Mouse (Mus musculus) limb, embryonic 13.5 days (tissue): ENCODE measurements at regions not wholly inside any gene's neighbourhood (a gene's known extent, or its start where the extent isn't known, plus 50 kb on each side); places are given as distances from the start of the nearest gene placed in this dataset.
A peak's percentile ranks its signal among the peaks of the same experiment; 100 is the strongest.

Source experiments
- ATAC-seq: fragments of 200-750 bp; cut with Nextera tagmentation; 2 replicates; pipeline ENCODE4 v1.8.0; 2017; ENCODE audit warnings: low read depth, moderate number of reproducible peaks, moderate TSS enrichment; ENCODE audit not compliant: low FRiP score
- H3K27ac ChIP-seq: fragments of 300-500 bp; sonication (generic); 2 replicates; pipeline ENCODE4 v1.5.1; 2015; ENCODE audit warnings: inconsistent platforms, mild to moderate bottlenecking, moderate library complexity
- H3K27me3 ChIP-seq: fragments of 300-500 bp; sonication (generic); 2 replicates; pipeline ENCODE4 v1.6.1; 2015; ENCODE audit warnings: mild to moderate bottlenecking, inconsistent platforms
- H3K36me3 ChIP-seq: fragments of 300-500 bp; sonication (generic); 2 replicates; pipeline ENCODE4 v1.6.1; 2015; ENCODE audit warnings: inconsistent platforms, mild to moderate bottlenecking, moderate library complexity
- H3K4me1 ChIP-seq: fragments of 300-500 bp; sonication (generic); 2 replicates; pipeline ENCODE4 v1.6.1; 2015; ENCODE audit warnings: inconsistent platforms
- H3K4me2 ChIP-seq: fragments of 300-500 bp; sonication (generic); replicated peaks from 2 replicates; pipeline ENCODE4 v1.6.1; 2015; ENCODE audit warnings: inconsistent platforms, mild to moderate bottlenecking, moderate library complexity
- H3K4me3 ChIP-seq: fragments of 300-500 bp; sonication (generic); 2 replicates; pipeline ENCODE4 v1.5.1; 2015; ENCODE audit warnings: moderate library complexity, mild to moderate bottlenecking, inconsistent platforms
- H3K9ac ChIP-seq: fragments of 300-500 bp; sonication (generic); 2 replicates; pipeline ENCODE4 v1.6.1; 2015; ENCODE audit warnings: mild to moderate bottlenecking, inconsistent platforms
- H3K9me3 ChIP-seq: fragments of 300-500 bp; sonication (generic); 2 replicates; pipeline ENCODE4 v1.6.1; 2016; ENCODE audit warnings: inconsistent platforms
- WGBS: fragments of 180-500 bp; shearing (Covaris S2); methylation state at CpG from one replicate; pipeline ENCODE4 v1.1.7; 2015; 5-methylcytosine and 5-hydroxymethylcytosine counted together

DNA sequence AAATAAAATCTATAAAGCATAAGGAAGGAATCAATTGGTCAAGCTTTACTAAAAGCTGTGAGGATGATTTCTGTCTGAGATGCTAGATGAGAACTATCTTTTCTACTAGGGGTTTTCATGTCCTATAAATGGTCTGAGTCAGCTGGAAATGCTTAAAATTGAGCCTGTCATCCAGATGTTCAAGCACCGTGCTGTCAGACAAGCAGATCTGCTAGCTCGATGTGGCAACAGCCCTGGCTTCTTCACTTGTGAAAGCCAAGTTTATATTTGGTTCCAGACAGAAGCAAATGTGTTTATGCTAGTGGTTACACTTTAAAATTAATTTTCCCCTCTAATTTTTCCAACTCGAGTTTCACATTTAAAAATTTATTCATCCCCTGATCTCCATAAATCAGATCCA, 311.7 kb downstream of the Actr3 start:
- peak; percentile 28; the same call in 1 of the 2 replicates for ATAC-seq
- WGBS, result 32% methylated on average over 3 of the region's 3 CpGs

DNA sequence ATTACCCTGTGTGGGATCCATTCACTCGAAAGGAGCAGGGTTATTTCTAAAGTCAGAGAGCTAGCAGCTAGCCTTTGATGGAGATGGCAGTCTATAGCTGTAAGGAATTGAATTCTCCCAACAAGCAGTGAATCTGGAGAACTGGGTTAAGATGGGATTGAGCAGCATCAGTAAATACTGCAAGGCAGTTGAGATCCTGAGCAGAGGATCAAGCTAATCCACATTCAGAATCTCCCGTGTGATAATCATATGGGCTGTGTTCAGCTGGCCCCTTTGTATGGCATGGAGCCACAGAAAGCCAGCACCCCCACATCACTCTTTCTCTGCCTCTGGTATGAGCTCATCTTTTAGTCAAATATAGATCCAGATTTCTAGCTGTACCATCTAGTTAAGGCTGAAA, 334.9 kb downstream of the Actr3 start:
- no peak for ATAC-seq
- H3K27me3 ChIP-seq, result no peaks in the 10 kb centered on the region
- no peak overlapping the region for H3K4me2 ChIP-seq
- H3K9ac ChIP-seq, result no peak overlapping the region
- no peak overlapping the region for H3K27ac ChIP-seq
- peaks cover 6% of the 10 kb centered on the region; the same call in 1 of the 2 replicates for H3K9me3 ChIP-seq
- no peak overlapping the region for H3K4me3 ChIP-seq
- H3K36me3 ChIP-seq, result no peaks in the 10 kb centered on the region
- no peaks in the 10 kb centered on the region for H3K4me1 ChIP-seq
- WGBS, result 82% methylated on average over 2 of the region's 2 CpGs

More for the DNA sequence above, 311.7 kb downstream of the Actr3 start:
- H3K36me3 ChIP-seq, result no peaks in the 10 kb centered on the region
- peaks cover 3% of the 10 kb centered on the region; the same call in 1 of the 2 replicates for H3K9me3 ChIP-seq
- no peaks in the 10 kb centered on the region for H3K27me3 ChIP-seq
- H3K4me3 ChIP-seq, result no peak overlapping the region
- no peak overlapping the region for H3K27ac ChIP-seq
- no peak overlapping the region for H3K4me2 ChIP-seq
- H3K9ac ChIP-seq, result no peak overlapping the region
- no peaks in the 10 kb centered on the region for H3K4me1 ChIP-seq

DNA sequence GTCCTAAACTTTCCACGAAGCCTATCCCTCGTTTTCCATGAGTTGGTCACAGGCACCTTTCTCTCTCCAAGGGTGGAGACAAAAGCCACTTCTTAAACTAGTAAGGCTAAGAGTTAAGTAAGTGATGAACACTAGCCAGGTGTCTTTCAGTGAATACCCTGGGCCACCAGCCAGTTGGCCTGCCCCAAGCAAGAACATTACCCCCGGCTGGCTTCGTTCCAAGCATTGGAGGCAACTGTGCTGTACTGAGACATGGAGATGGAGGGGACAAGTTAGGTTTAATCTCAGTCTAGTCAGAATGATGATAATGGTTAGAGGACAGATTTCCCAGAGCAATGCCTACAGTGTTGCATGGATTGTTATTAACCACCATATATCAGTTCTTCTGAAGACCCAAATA, 350.6 kb downstream of the Actr3 start:
- no peak overlapping the region for H3K4me3 ChIP-seq
- no peak overlapping the region for H3K27ac ChIP-seq
- 87% methylated on average over 4 of the region's 4 CpGs for WGBS
- no peak for ATAC-seq
- no peaks in the 10 kb centered on the region for H3K4me1 ChIP-seq
- H3K27me3 ChIP-seq, result no peaks in the 10 kb centered on the region
- H3K4me2 ChIP-seq, result no peak overlapping the region
- H3K36me3 ChIP-seq, result no peaks in the 10 kb centered on the region
- H3K9me3 ChIP-seq, result peaks cover 4% of the 10 kb centered on the region; the same call in 1 of the 2 replicates
- H3K9ac ChIP-seq, result no peak overlapping the region

DNA sequence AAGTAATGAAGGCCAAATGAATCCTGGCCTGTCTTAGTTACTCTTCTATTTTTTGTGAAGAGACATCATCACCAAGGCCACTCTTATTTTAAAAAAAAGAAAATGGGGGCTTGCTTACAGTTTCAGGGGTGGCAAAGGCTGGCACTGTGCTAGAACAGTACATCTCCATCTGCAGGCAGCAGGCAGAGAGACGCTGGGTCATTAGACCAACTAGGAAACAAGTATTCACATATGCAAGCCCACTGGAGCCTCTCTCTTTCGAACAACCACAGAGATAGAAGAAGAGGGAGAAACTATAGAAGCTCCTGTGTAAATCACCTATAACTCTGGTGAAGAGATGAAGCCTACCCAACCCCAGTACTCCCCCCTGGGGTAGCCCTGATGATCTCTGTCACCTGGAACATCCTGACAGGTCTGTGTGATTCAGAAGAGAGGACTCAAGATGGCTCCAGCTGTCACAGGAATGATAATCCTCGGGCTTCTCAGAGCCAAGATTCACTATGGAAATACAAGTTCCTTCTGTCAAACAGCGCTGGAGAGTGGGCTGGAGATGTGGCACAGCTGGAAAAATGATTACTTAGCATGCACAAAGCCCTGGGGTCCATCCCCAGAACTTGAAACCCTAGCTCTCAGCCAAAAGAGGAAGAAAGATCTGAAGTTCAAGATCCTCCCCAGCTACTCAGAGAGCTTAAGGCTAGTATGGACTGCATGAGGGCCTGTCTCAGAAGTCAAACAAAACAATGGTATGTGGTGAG, 395.8 kb downstream of the Actr3 start:
- H3K36me3 ChIP-seq, result no peaks in the 10 kb centered on the region
- ATAC-seq, result peak; percentile 64; the same call in 1 of the 2 replicates
- H3K27me3 ChIP-seq, result no peaks in the 10 kb centered on the region
- H3K4me3 ChIP-seq, result no peak overlapping the region
- H3K4me2 ChIP-seq, result no peak overlapping the region
- WGBS, result 60% methylated on average over 4 of the region's 4 CpGs
- no peaks in the 10 kb centered on the region for H3K9me3 ChIP-seq
- H3K4me1 ChIP-seq, result no peaks in the 10 kb centered on the region
- H3K9ac ChIP-seq, result no peak overlapping the region
- no peak overlapping the region for H3K27ac ChIP-seq

DNA sequence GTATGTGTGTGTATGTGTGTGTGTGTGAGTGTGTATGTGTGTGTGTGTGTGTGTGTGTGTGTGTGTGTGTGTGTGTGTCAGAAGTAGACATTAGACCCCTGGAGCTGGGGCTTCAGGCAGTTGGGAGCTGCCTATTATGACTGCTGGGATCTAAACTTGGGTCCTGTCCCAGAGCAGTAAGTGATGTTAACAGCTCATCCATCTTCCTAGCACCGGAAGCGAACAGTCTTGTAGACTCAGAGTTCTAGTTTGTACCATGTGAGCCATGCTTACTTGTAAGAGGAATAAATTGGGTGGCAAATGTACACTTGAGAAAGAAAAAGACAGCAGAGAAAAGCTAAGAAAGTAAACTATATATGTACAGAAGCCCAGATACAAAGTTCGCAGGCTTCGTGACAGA, 422.2 kb downstream of the Actr3 start:
- Histone ChIP-seq H3K27me3 (no peaks in the 10 kb centered on the region), H3K9me3 (no peaks in the 10 kb centered on the region), H3K4me3 (no peak overlapping the region), H3K27ac (no peak overlapping the region), H3K4me2 (no peak overlapping the region), H3K36me3 (no peaks in the 10 kb centered on the region), H3K4me1 (no peaks in the 10 kb centered on the region), H3K9ac (no peak overlapping the region)
- WGBS, result 86% methylated on average over 4 of the region's 4 CpGs
- no peak for ATAC-seq

DNA sequence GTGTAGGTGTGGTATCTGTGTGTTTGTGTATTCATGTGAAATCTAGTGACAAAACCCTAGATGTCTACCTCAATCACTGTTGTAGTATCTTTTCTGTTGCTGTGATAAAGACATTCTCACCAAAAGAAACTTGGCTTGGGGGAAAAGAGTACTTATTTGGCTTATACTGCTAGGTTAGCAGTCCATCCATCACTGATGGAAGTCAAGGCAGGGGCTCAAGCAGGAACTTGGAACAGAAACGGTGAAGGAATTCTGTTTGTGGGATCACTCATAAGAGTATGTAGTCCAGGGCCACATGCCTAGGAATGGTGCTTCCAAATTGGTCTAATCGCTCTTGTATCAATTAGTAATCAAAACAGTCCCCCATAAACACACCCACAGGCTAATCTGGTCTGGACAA, 423.6 kb downstream of the Actr3 start:
- Histone ChIP-seq H3K4me3 (no peak overlapping the region), H3K9ac (no peak overlapping the region), H3K27ac (no peak overlapping the region), H3K36me3 (no peaks in the 10 kb centered on the region), H3K4me2 (no peak overlapping the region), H3K4me1 (no peaks in the 10 kb centered on the region), H3K27me3 (no peaks in the 10 kb centered on the region), H3K9me3 (no peaks in the 10 kb centered on the region)
- ATAC-seq, result no peak
- WGBS, result 75% methylated on average over 2 of the region's 2 CpGs

DNA sequence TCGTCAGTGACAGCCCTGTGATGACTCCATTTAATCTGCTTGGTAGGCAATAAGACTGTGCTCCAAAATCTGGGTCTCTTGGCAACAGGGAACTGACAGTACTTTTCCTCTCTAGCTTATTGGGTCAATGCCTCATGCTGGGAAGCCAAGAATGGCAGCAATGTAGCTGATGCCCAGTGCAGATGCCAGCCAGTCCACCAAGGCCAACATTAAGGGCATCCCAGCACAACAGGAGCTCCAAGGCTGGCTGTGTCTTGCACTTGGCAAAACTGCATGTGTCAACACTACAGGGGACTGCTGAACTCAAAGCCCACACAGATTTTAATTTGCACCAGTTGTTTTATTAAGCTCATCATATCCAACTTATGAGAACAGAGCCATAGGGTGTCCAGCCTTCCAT, 437.9 kb downstream of the Actr3 start:
- H3K27ac ChIP-seq, result no peak overlapping the region
- no peaks in the 10 kb centered on the region for H3K27me3 ChIP-seq
- no peaks in the 10 kb centered on the region for H3K9me3 ChIP-seq
- H3K4me3 ChIP-seq, result no peak overlapping the region
- no peak overlapping the region for H3K4me2 ChIP-seq
- no peak for ATAC-seq
- no peak overlapping the region for H3K9ac ChIP-seq
- H3K4me1 ChIP-seq, result no peaks in the 10 kb centered on the region
- H3K36me3 ChIP-seq, result no peaks in the 10 kb centered on the region
- WGBS, result 44% methylated on average over 1 of the region's 1 CpGs

DNA sequence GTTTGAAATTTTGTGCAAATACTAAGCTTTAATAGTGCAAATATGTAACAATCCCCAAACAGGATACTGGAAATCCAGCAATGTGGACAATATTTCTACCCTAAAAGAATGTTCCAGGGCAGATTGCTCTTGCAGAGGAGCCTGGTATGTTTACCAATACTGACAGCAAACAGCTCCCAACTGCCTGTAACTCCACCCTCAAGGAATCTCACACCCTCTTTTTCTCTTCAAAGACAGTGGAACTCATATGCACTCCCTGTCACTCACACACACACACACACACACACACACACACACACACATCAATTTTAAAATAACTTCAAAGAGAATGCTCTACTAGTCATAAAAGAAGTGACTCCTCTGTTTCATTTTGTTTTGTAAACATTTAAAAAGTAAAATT, 484.7 kb downstream of the Actr3 start:
- Histone ChIP-seq H3K27me3 (no peaks in the 10 kb centered on the region), H3K36me3 (no peaks in the 10 kb centered on the region), H3K4me1 (no peaks in the 10 kb centered on the region), H3K9ac (no peak overlapping the region), H3K4me2 (no peak overlapping the region), H3K4me3 (no peak overlapping the region), H3K27ac (no peak overlapping the region), H3K9me3 (no peaks in the 10 kb centered on the region)
- no peak for ATAC-seq

DNA sequence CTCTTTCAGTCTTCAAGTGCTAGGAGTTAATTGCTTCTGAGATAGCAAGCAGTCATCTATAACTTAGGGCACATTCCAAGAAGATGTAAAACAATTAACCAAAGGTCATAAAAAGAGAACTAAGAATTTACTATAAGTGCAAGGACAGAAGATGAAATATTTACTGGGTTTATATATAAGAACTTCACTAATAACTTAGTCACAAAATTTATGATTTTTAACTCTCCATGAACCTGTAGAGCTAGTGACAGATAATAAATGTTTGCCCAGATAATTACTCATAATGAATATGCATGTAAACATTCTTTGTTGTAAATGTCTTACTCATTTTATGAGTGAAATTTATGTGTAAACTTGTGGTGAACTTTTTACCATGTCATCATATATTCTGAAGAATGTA, 531.2 kb downstream of the Actr3 start:
- no peak overlapping the region for H3K9ac ChIP-seq
- no peaks in the 10 kb centered on the region for H3K27me3 ChIP-seq
- H3K36me3 ChIP-seq, result no peaks in the 10 kb centered on the region
- no peak overlapping the region for H3K4me2 ChIP-seq
- ATAC-seq, result no peak
- no peak overlapping the region for H3K27ac ChIP-seq
- H3K4me1 ChIP-seq, result no peaks in the 10 kb centered on the region
- H3K4me3 ChIP-seq, result no peak overlapping the region
- H3K9me3 ChIP-seq, result no peaks in the 10 kb centered on the region

DNA sequence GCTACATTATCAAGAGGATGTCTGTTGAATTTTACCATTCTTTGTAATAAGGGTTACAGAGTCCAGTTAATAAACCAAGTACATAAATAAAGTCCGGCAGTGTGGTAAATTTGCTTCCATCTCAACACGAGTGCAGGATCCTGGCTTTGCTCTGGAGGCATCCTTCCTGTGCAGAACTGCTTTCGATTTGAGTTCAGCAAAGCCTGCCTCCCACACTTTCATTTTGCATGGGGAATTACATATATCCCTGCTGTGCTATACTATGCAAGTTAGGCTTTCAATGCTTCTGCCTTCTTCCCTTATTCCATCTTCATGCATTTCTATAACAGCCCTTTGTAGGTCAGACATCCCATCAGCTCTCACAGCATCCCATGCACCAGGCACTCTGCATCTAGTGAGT, 564.4 kb downstream of the Actr3 start:
- no peak overlapping the region for H3K27ac ChIP-seq
- no peak overlapping the region for H3K4me3 ChIP-seq
- WGBS, result 79% methylated on average over 3 of the region's 3 CpGs
- no peak overlapping the region for H3K9ac ChIP-seq
- H3K9me3 ChIP-seq, result no peaks in the 10 kb centered on the region
- H3K4me2 ChIP-seq, result no peak overlapping the region
- H3K4me1 ChIP-seq, result no peaks in the 10 kb centered on the region
- no peaks in the 10 kb centered on the region for H3K36me3 ChIP-seq
- ATAC-seq, result no peak
- no peaks in the 10 kb centered on the region for H3K27me3 ChIP-seq

DNA sequence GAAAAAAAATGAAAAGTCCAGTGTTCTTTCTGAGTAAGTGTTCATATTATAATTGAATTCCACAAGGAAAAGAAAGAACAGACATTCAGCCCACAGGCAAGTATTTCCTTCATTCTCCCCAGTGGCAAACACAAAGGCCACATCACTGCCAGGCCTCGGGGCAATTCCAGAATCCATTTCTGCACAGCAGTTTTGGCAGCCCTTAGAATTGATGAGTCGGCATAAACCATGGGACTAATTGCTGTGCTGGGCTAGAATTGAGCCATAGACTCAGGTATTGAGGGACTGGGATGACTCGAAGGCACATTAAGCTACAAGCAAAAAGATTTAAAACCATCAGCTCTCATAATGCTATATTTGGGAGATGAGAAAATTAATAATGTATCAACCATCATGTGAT, 569.3 kb downstream of the Actr3 start:
- H3K4me1 ChIP-seq, result no peaks in the 10 kb centered on the region
- H3K9ac ChIP-seq, result no peak overlapping the region
- 88% methylated on average over 3 of the region's 3 CpGs for WGBS
- no peaks in the 10 kb centered on the region for H3K27me3 ChIP-seq
- no peak for ATAC-seq
- H3K27ac ChIP-seq, result no peak overlapping the region
- H3K4me2 ChIP-seq, result no peak overlapping the region
- H3K9me3 ChIP-seq, result no peaks in the 10 kb centered on the region
- no peaks in the 10 kb centered on the region for H3K36me3 ChIP-seq
- no peak overlapping the region for H3K4me3 ChIP-seq

DNA sequence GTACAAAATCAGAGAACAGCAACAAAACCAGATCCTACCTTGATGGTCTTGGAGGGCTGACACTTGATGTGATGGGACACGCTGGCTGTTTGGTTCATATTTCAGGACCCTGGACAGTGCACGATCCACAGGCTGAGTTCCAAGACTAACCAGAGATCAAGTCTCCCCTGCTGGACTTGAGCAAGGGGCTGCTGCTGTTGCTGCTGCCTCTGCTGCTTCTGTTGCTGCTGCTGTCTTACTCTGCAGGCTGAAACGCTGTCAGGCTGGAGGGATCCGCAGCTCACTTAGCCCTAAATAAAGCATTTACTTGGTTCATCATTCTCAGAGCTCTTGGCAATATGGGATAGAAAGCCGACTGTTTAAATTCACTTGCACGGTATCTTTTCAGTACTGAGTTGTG, 589.8 kb downstream of the Actr3 start:
- no peaks in the 10 kb centered on the region for H3K9me3 ChIP-seq
- no peak for ATAC-seq
- no peaks in the 10 kb centered on the region for H3K36me3 ChIP-seq
- H3K27me3 ChIP-seq, result no peaks in the 10 kb centered on the region
- no peak overlapping the region for H3K4me2 ChIP-seq
- WGBS, result 65% methylated on average over 6 of the region's 6 CpGs
- no peak overlapping the region for H3K9ac ChIP-seq
- H3K27ac ChIP-seq, result no peak overlapping the region
- no peaks in the 10 kb centered on the region for H3K4me1 ChIP-seq
- H3K4me3 ChIP-seq, result no peak overlapping the region

DNA sequence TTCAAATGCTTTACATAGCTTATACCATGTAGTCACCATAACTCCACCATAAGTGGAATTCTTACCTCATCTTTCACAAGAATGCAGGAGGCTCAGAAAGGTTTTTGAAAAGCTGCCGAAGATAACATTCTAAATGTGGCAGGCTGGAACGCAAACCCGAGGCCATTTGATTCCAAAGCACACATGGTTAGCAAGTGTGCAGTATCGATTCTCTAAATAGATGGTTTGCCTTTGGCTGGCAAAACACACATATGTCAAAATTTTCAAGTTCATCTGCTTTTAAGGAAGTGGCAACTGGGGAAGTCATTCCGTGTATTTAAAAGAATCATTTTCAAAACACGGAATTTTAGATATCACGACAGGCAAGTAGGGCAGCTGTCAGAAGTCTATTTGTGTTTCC, 609.8 kb downstream of the Actr3 start:
- ATAC-seq, result no peak
- Histone ChIP-seq H3K4me1 (no peaks in the 10 kb centered on the region), H3K9ac (no peak overlapping the region), H3K36me3 (no peaks in the 10 kb centered on the region), H3K27me3 (no peaks in the 10 kb centered on the region), H3K9me3 (no peaks in the 10 kb centered on the region), H3K27ac (no peak overlapping the region), H3K4me2 (no peak overlapping the region), H3K4me3 (no peak overlapping the region)
- 86% methylated on average over 7 of the region's 7 CpGs for WGBS
